Mouse (Mus musculus): ENCODE measurements around the gene Arid3c.

Arid3c gene

DNA sequence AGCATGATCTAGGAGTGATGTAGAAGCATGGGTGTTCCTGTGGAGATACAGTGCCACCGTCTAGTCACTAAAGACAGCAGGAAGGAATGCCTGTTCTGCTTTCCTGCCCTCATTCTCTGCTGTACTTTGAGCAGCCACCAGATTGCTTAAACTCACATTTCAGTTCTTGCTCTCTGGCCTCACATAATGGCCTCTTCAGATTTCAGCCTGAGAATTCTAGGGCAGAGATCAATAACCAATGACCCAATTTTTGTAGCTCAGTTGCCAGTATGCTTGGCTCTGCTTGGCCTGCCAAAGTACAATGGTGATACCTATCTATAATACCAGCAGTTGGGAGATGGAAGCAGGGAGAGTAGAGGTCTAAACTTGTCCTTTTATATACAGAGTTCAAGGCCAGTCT lies 14.1 kb upstream of the Arid3c start:
- ATAC-seq (ENCODE audit: low TSS enrichment): no peak

- no peak for ATAC-seq (ENCODE audit: low TSS enrichment)
These were observed 13.2 kb upstream of the Arid3c start for GRCm38 (mm10) chr4:41744131-41744530.

DNA sequence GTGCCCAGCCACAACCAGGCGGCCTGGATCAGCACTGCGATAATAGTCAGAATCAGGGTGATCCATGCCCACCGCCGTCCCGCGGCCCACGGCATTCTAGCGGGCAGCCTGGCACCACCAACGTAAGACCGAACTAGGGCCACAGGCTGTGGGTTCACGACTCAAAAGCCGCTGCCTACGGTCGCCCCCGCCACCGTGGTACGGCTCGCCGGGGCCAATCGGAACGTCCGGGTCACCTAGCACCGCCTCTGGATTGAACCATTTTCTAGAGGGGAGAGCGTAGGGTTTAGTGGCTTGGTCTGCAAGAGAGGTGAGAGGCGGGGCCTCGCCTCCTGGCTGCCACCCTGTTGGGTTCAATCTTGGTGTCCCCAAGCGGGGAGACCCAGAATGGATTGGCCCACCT lies 10.2 kb upstream of the Arid3c start:
- peak; percentile 85 for ATAC-seq (ENCODE audit: low TSS enrichment)

GRCm38 (mm10) chr4:41740380-41741157 lies 9.6 kb upstream of the Arid3c start:
- ATAC-seq (ENCODE audit: low TSS enrichment): peak; percentile 52

DNA sequence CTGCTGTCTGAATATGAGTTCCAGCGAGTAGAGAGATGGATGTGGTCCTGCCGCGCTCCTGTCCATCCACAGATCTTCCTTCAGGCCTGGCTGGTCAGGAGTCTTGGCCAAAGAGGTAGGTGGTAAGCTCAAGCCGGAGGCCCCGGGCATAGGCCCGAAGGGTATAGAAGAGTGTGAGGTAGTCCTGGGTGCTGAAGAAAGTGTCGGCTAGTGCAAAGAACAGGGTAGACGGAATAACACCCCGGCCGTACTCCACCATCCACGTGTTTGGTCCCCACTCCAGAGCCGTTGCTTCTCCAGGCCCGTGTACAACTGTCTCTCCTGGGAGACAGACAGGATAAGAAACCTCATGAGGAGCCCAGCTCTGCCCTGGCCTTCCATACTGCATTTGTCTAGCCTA lies 8.3 kb upstream of the Arid3c start:
- no peak for ATAC-seq (ENCODE audit: low TSS enrichment)

- ATAC-seq (ENCODE audit: low TSS enrichment): no peak
These were observed 7.3 kb upstream of the Arid3c start for GRCm38 (mm10) chr4:41738256-41738603.

DNA sequence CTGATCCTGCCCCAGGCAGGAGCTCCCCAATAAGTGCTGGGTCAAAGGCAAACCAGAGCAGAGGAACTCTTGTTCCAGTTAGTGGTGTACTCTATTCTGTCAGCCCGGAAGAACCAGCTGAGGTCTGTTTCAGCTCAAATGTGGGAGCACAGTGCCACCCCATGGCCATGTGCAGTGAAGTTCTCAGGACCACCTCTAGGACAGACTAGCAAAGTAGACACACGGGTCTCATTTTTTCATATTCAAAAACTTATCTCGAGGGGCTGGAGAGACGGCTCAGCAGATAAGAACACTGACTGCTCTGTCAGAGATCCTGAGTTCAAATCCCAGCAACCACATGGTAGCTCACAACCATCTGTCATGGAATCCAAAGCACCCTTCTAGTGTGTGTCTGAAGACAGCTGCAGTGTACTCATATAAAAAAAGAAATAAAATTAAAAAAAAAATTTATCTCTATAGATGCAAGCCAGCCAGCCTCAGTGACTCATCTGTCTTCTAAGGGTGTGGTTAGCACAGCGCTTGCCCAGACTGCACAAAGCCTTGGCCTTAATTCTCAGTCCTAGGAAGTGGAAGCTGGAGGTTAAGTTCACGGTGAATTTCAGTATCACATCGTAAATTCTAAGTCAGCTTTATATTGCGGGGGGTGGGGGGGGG lies 6.8 kb upstream of the Arid3c start:
- ATAC-seq (ENCODE audit: low TSS enrichment): peak; percentile 62

- ATAC-seq (ENCODE audit: low TSS enrichment): peak; percentile 42; the same call in 1 of the 2 replicates
These were observed 3.9 kb downstream of the Arid3c start for GRCm38 (mm10) chr4:41726826-41727621.

DNA sequence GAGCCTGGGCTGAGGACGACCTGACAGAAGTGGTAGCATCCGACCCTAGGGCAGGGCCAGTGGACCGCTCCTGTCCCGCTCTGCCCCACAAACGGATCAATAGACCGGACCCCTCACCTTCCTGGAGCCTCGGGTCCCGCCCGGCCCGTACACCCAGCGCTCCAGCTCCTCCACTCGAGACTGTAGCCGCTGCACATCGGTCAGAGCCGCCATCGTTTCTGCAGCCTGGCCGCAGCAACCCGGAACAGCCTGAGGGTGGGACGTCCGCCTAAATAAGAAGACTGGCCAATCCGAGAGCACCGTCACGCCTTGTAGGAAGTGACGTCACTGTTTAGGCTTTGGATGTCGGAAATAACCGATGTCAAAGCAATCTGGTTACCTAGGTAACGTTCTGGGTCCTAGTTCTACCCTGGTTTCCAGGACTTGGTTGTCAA lies 8.0 kb downstream of the Arid3c start, which contains the start of gene Dctn3:
Gene Dctn3 (minus strand): TSS at position 253 of the 434 bp plus-strand sequence.
- peak; percentile 97 for ATAC-seq (ENCODE audit: low TSS enrichment)

DNA sequence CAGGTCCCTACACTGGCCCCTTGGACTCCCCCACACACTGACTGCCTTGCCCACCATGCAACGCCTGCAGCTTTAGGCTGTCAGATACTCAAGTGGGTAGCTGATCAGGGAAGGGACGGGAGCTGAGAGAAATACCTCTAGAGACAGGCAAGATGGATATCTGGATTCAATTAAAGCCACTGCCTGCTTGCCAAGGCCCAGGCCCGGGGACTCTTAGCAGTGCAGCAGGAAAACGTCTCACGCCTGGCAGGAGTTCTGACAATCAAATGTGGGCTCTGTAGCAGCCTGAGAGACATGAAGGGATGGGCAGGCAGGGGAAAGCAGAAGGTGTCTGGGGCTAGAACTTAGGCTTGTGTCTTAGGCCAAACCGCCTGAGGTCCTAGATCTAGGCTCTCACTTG lies 14.1 kb downstream of the Arid3c start:
- ATAC-seq (ENCODE audit: low TSS enrichment): no peak

DNA sequence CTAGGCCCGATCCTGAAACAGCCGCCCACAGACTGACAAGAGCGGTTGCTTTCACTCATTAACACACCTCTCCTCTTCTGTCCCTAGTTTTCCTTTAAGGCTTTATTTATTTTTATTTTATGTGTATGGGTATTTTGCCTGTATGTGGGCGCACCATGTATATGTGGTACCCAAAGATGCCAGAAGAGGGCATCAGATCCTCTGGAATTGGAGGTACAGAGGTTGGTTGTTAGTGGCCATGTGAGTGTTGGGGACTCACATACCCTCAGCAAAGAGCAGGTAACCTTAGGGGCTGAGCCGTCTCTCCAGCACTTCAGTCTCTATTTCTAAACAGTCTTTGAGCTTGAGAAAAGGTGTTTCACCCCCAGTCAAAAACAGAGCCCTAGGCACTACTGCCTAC lies 15.3 kb downstream of the Arid3c start:
- ATAC-seq (ENCODE audit: low TSS enrichment): no peak

- ATAC-seq (ENCODE audit: low TSS enrichment): no peak
These were observed 15.9 kb downstream of the Arid3c start for GRCm38 (mm10) chr4:41715082-41715481.

GRCm38 (mm10) chr4:41714276-41714675 lies 16.7 kb downstream of the Arid3c start:
- peak; percentile 55 for ATAC-seq (ENCODE audit: low TSS enrichment)

DNA sequence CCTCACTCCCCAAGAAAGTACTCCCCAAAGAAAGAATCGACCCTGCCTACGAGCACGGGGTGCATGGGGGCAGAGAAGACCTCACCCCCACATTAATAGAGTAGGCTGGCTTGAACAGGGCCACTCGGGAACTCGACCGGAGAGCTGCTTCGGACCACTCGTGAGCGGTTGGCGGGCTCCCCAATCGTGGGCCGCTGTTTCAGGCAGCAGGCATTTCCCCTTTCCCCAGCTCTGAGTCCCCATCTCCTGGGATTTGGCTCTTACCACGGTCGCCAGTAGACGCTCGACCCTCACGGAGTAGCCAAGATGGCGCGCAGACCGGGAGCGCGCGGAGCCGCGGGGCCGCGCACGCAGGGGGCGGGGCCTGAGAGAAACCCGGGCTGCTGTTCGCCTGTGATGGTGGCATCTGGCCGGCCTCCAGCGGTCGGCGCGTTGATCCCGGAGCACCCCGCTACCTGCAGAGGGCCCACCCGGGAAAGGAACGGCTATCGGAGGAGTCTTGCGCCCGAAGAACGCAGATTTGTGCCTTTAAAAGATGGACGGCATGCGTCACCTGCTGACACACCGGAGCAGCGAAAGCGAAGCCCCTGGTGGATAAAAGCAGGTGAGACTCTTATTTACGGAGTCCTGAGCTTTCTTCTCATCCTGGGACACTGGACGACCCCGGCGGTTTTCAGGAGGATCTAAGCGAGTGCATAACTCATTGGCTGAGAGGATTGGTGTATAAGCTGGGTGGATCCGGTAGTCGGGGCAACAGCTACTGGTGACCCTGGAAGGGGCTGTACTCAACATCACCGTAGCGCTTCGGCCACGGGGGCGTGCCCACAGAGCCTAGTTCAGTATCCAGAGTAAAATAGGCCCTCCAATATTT lies 17.5 kb downstream of the Arid3c start, which contains the start of gene Rpp25l:
Gene Rpp25l (minus strand): TSS at position 338 of the 871 bp plus-strand sequence.
- peak; percentile 35 for ATAC-seq (ENCODE audit: low TSS enrichment)

GRCm38 (mm10) chr4:41712421-41713196 lies 18.3 kb downstream of the Arid3c start:
- ATAC-seq (ENCODE audit: low TSS enrichment): peak; percentile 0; the same call in 1 of the 2 replicates

GRCm38 (mm10) chr4:41711705-41712375 lies 19.1 kb downstream of the Arid3c start:
- ATAC-seq (ENCODE audit: low TSS enrichment): no peak

GRCm38 (mm10) chr4:41710229-41710628 lies 20.7 kb downstream of the Arid3c start:
- ATAC-seq (ENCODE audit: low TSS enrichment): no peak

- 0 out of 2 replicates have a peak, but pooled peaks have one; percentile 21 for ATAC-seq (ENCODE audit: low TSS enrichment)
These were observed 22.7 kb downstream of the Arid3c start for GRCm38 (mm10) chr4:41708192-41708745.

- ATAC-seq (ENCODE audit: low TSS enrichment): peak; percentile 72
These were observed 23.9 kb downstream of the Arid3c start for GRCm38 (mm10) chr4:41707011-41707535.

Measured in frontal cortex, adult (tissue).